Mouse (Mus musculus) lung, embryonic 14.5 days (tissue): ENCODE measurements around the gene Dkk1. TPM values are rescaled to one million over a fixed set of nuclear protein-coding genes. Genes with fewer than 3 reads are reported as not detected.
"Not testable (repeated sequence)": the region's sequence is repeated elsewhere in the genome, so short reads cannot be mapped to it uniquely, and the experiment has no call there.

Experiments used
- ATAC-seq: fragments of 200-750 bp; cut with Nextera tagmentation; 2 replicates; pipeline ENCODE4 v1.8.0; 2017; ENCODE audit warnings: mild to moderate bottlenecking, moderate TSS enrichment, moderate library complexity; ENCODE audit not compliant: insufficient read depth
- DNase-seq: peaks from one replicate; pipeline ENCODE4 v3.0.0-alpha.2; 2015
- H3K27ac ChIP-seq: fragments of 300-500 bp; sonication (generic); 2 replicates; pipeline ENCODE4 v1.5.1; 2014; ENCODE audit warnings: low read depth, mild to moderate bottlenecking, moderate library complexity
- H3K27me3 ChIP-seq: fragments of 300-500 bp; sonication (generic); 2 replicates; pipeline ENCODE4 v1.6.1; 2014; ENCODE audit warnings: low read length, control low read depth; ENCODE audit not compliant: insufficient read depth
- H3K36me3 ChIP-seq: fragments of 300-500 bp; sonication (generic); 2 replicates; pipeline ENCODE4 v1.6.1; 2014; ENCODE audit warnings: control low read depth; ENCODE audit not compliant: insufficient read depth
- H3K4me1 ChIP-seq: fragments of 300-500 bp; sonication (generic); 2 replicates; pipeline ENCODE4 v1.6.1; 2014; ENCODE audit warnings: antibody characterized with exemption, control low read depth; ENCODE audit not compliant: insufficient read depth
- H3K4me2 ChIP-seq: fragments of 300-500 bp; sonication (generic); 2 replicates; pipeline ENCODE4 v1.6.1; 2014; ENCODE audit warnings: mild to moderate bottlenecking
- H3K4me3 ChIP-seq: fragments of 300-500 bp; sonication (generic); 2 replicates; pipeline ENCODE4 v1.5.1; 2014; ENCODE audit warnings: low read depth, low read length
- H3K9ac ChIP-seq: fragments of 300-500 bp; sonication (generic); 2 replicates; pipeline ENCODE4 v1.6.1; 2014
- H3K9me3 ChIP-seq: fragments of 300-500 bp; sonication (generic); 2 replicates; pipeline ENCODE4 v1.6.1; 2016; ENCODE audit warnings: low read depth, low read length, control low read depth
- CTCF ChIP-seq: IDR thresholded peaks from 2 replicates; pipeline ENCODE4 v1.5.1; 2016; ENCODE audit warnings: antibody characterized with exemption, low read depth
- WGBS: fragments of 180-500 bp; shearing (Covaris S2); extraction: QIAGEN DNeasy Blood & Tissue Kit; methylation state at CpG from one replicate; pipeline ENCODE4 v1.1.7; 2014; 5-methylcytosine and 5-hydroxymethylcytosine counted together
- polyA plus RNA-seq: library from polyadenylated mRNA; unstranded; fragments of >200 nt; fragmentation: Nextera tagmentation; extraction: Ambion mirVana; gene quantifications from 2 replicates; pipeline ENCODE4 v1.2.1, GENCODE M21; 2014

Dkk1 gene
- polyA plus RNA-seq, 1 experiment from 2014 or later, result 0.45 TPM

- no peak overlapping the region for H3K4me2 ChIP-seq
- H3K9me3 ChIP-seq, result no peaks in the 10 kb centered on the region
- WGBS, result 64% methylated on average over 8 of the region's 8 CpGs
- no peaks in the 10 kb centered on the region for H3K36me3 ChIP-seq
- DNase-seq (no peak), ATAC-seq (no peak)
- no peak overlapping the region for H3K27ac ChIP-seq
- H3K4me1 ChIP-seq, result peaks cover 10% of the 10 kb centered on the region; the same call in 1 of the 2 replicates
- TF ChIP-seq CTCF, result no peak
- H3K4me3 ChIP-seq, result no peak overlapping the region
- peaks cover 33% of the 10 kb centered on the region for H3K27me3 ChIP-seq
- H3K9ac ChIP-seq, result no peak overlapping the region
Measured at GRCm38 (mm10) chr19:30552260-30552659, 2.8 kb upstream of the Dkk1 start.

GRCm38 (mm10) chr19:30549854-30550647, 586 bp upstream of the Dkk1 start:
- Histone ChIP-seq H3K27ac (no peak overlapping the region), H3K9ac (0 out of 2 replicates have a peak overlapping the region, but pooled peaks have one; percentile 20), H3K4me1 (peaks cover 10% of the 10 kb centered on the region; the same call in 1 of the 2 replicates), H3K4me2 (peak overlapping the region; percentile 67), H3K9me3 (no peaks in the 10 kb centered on the region), H3K27me3 (peaks cover 38% of the 10 kb centered on the region), H3K4me3 (peak overlapping the region; percentile 34), H3K36me3 (no peaks in the 10 kb centered on the region)
- 2% methylated on average over 17 of the region's 17 CpGs for WGBS
- no peak for TF ChIP-seq CTCF
- ATAC-seq, result no peak
- DNase-seq, result peak; percentile 24

- no peaks in the 10 kb centered on the region for H3K36me3 ChIP-seq
- no peaks in the 10 kb centered on the region for H3K9me3 ChIP-seq
- H3K9ac ChIP-seq, result no peak overlapping the region
- 0 out of 2 replicates have a peak, but pooled peaks have one; percentile 5 for TF ChIP-seq CTCF
- peak overlapping the region; percentile 34 for H3K4me3 ChIP-seq
- peaks cover 38% of the 10 kb centered on the region for H3K27me3 ChIP-seq
- ATAC-seq, result peak; percentile 79; the same call in 1 of the 2 replicates
- WGBS, result 1% methylated on average over 23 of the region's 23 CpGs
- no peak overlapping the region for H3K27ac ChIP-seq
- H3K4me1 ChIP-seq, result peaks cover 10% of the 10 kb centered on the region; the same call in 1 of the 2 replicates
- peak; percentile 32 for DNase-seq
- peak overlapping the region; percentile 67 for H3K4me2 ChIP-seq
Measured at GRCm38 (mm10) chr19:30548411-30549043, 938 bp downstream of the Dkk1 start.

- H3K27ac ChIP-seq, ATAC-seq, H3K27me3 ChIP-seq, H3K4me1 ChIP-seq, H3K36me3 ChIP-seq, H3K9me3 ChIP-seq: not testable (repeated sequence)
- DNase-seq, result peak; percentile 51
- H3K9ac ChIP-seq, result peak overlapping the region; percentile 40
- peak overlapping the region; percentile 64 for H3K4me2 ChIP-seq
- WGBS, result 1% methylated on average over 43 of the region's 44 CpGs
- peak overlapping the region; percentile 34 for H3K4me3 ChIP-seq
Measured at GRCm38 (mm10) chr19:30539365-30539941, 10.0 kb downstream of the Dkk1 start.

- Histone ChIP-seq H3K9me3 (no peaks in the 10 kb centered on the region), H3K4me1 (no peaks in the 10 kb centered on the region), H3K4me3 (no peak overlapping the region), H3K36me3 (no peaks in the 10 kb centered on the region), H3K4me2 (no peak overlapping the region), H3K27me3 (no peaks in the 10 kb centered on the region), H3K27ac (no peak overlapping the region), H3K9ac (no peak overlapping the region)
- no peak for DNase-seq
- no peak for TF ChIP-seq CTCF
- 37% methylated on average over 6 of the region's 6 CpGs for WGBS
- no peak for ATAC-seq
Measured at GRCm38 (mm10) chr19:30516771-30517170, 32.7 kb downstream of the Dkk1 start.

GRCm38 (mm10) chr19:30510481-30510880, 39.0 kb downstream of the Dkk1 start:
- Histone ChIP-seq H3K9ac (no peak overlapping the region), H3K36me3 (no peaks in the 10 kb centered on the region), H3K4me3 (no peak overlapping the region), H3K27me3 (no peaks in the 10 kb centered on the region), H3K27ac (no peak overlapping the region), H3K4me1 (no peaks in the 10 kb centered on the region), H3K4me2 (no peak overlapping the region), H3K9me3 (no peaks in the 10 kb centered on the region)
- DNase-seq, result no peak
- WGBS, result 73% methylated on average over 4 of the region's 4 CpGs
- TF ChIP-seq CTCF, result no peak
- ATAC-seq, result no peak

GRCm38 (mm10) chr19:30505497-30505896, 44.0 kb downstream of the Dkk1 start:
- 47% methylated on average over 5 of the region's 5 CpGs for WGBS
- no peak for ATAC-seq
- TF ChIP-seq CTCF, result no peak
- Histone ChIP-seq H3K27me3 (no peaks in the 10 kb centered on the region), H3K4me2 (no peak overlapping the region), H3K9ac (no peak overlapping the region), H3K9me3 (no peaks in the 10 kb centered on the region), H3K4me1 (no peaks in the 10 kb centered on the region), H3K27ac (no peak overlapping the region), H3K36me3 (no peaks in the 10 kb centered on the region), H3K4me3 (no peak overlapping the region)
- DNase-seq, result no peak
